Mouse (Mus musculus) lung, adult 2 months (tissue): ENCODE results near the gene Barhl1.

Experiments used
- CTCF ChIP-seq: fragments of 200-500 bp; IDR thresholded peaks from 2 replicates; pipeline ENCODE4 v1.5.1; 2011; ENCODE audit warnings: mild to moderate bottlenecking, low read length, control low read depth; ENCODE audit not compliant: insufficient read depth
- POLR2A ChIP-seq: fragments of 200-500 bp; IDR thresholded peaks from 2 replicates; pipeline ENCODE4 v1.6.1; 2011; ENCODE audit warnings: low read depth, mild to moderate bottlenecking, control low read depth, low read length, borderline replicate concordance; ENCODE audit errors: extremely low read depth

DNA sequence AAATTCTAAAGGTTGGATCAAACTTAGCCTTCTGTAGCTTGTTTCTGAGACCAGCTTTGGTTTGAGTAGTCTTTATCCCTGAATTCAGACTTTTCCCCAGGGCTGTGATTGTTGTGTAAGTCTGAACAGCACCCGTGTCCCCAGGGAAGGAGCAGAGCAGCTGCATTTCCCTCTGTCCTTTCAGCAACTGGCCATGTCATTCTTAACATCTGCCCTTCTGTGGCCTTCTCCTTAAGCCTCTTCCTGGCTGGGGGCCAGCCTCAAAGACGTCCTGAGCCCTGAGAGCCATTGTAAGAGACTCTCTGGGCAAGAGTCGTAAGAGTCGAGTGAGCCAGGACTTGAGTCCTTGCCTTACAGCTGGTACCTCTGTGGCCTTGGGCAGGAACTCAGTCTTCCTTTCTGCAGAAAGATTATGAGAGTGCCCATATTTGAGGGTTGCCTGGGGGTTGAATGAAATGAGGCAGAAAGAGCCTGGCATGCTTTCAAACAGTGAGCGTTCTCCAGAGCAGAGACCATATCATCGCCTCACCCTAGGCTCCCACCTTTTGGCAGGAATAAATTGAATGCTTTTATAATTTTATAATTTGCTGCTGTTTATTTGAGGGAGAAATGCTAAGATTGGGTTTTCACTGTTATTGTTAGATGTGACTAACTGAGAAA, 33.5 kb downstream of the Barhl1 start:
- TF ChIP-seq CTCF, result no peak
- TF ChIP-seq POLR2A, result no peak
